Comparison of ENCODE assay signal across 8 mouse cellular contexts in genomic region chr9:106821618-106822380, GRCm38 (mm10). TPM values are rescaled to one million over a fixed set of nuclear protein-coding genes. Genes with fewer than 3 reads are reported as not detected.
DNase-seq lines count a peak whose midpoint lies in the region; ATAC-seq and TF ChIP-seq lines count a peak whose summit lies in the region.

TSS of gene Dcaf1 (plus strand) at chr9:106821874.

- no peaks in the 10 kb centered on the region for H3K27me3 ChIP-seq in megakaryocyte, embryonic 14.5 days (replicated peaks)

- no peak for TF ChIP-seq CTCF in cortical plate, adult 2 months (IDR thresholded peaks at IDR 0.05; ENCODE audit: extremely low read depth, insufficient read depth, low read length)

- no peaks in the 10 kb centered on the region for H3K9me3 ChIP-seq in megakaryocyte, embryonic 14.5 days

- peak; percentile 82 to 90 for DNase-seq in gastrocnemius, adult 8-10 months (ENCODE audit: low spot score in 2 of 2)
- DNase-seq in hindlimb bud, embryonic 11.5 days (ENCODE audit: extremely low spot score, low read depth, low spot score): peak; percentile 96
- DNase-seq in left cerebral cortex, adult 8-10 months (ENCODE audit: low spot score in 2 of 2): peak; percentile 61 to 95
- DNase-seq in right cerebral cortex, postnatal 10 days (ENCODE audit: low spot score in 2 of 2): peak; percentile 97 to 98
- peak; percentile 79 for DNase-seq in urinary bladder, postnatal 25 days (ENCODE audit: low spot score)

- peak; percentile 51; the same call in 1 of the 2 replicates for TF ChIP-seq POLR2A in cortical plate, adult 2 months (IDR thresholded peaks at IDR 0.05; ENCODE audit: extremely low read depth, insufficient read depth, low read length)

- no peaks in the 10 kb centered on the region for H3K36me3 ChIP-seq in megakaryocyte, embryonic 14.5 days (replicated peaks; ENCODE audit: low read length)

- peak; percentile 86 for ATAC-seq in activated CD4-positive, CD25-positive, alpha-beta regulatory T cell, adult 4 months

- H3K27ac ChIP-seq in cortical plate, adult 2 months (ENCODE audit: insufficient read depth, low read length): no peak within 1 kb of the TSS

- H3K4me3 ChIP-seq in cortical plate, adult 2 months (ENCODE audit: insufficient read depth, low read length): peak within 1 kb of the TSS; percentile 47
- H3K4me3 ChIP-seq in megakaryocyte, embryonic 14.5 days (replicated peaks): peak within 1 kb of the TSS; percentile 97

- H3K4me1 ChIP-seq in cortical plate, adult 2 months (ENCODE audit: control insufficient read depth, insufficient read depth, low read length): no peaks in the 10 kb centered on the region
- peaks cover 22% of the 10 kb centered on the region; the same call in 1 of the 2 replicates for H3K4me1 ChIP-seq in megakaryocyte, embryonic 14.5 days

RNA-seq across cellular contexts. Expression of gene Dcaf1, which starts in this region (rescaled TPM):
- polyA plus RNA-seq in activated CD4-positive, CD25-positive, alpha-beta regulatory T cell, adult 4 months (2017; shearing (Covaris generic)): 10 to 100 TPM; 19.8 to 20.4 TPM
- 18.1 and 18.4 TPM in 2 replicates for polyA plus RNA-seq in cortical plate, adult 2 months (2012; rRNA removed)
- total RNA-seq in gastrocnemius, adult 8-10 months (2022): 10 to 100 TPM; 18.7 to 29.7 (median 24.3) TPM
- 10 to 100 TPM; 29.7 to 34.9 (median 32.1) TPM for total RNA-seq in left cerebral cortex, adult 8-10 months (2022)
- polyA plus RNA-seq in megakaryocyte, embryonic 14.5 days (2012; ENCODE audit: insufficient read depth, low replicate concordance): 2.0 TPM in 1 of 2 replicates, not detected in the other
